Mouse (Mus musculus) forebrain, postnatal 0 days (tissue): Measurements from ENCODE around the gene Hoxa9. TPM values are rescaled to one million over a fixed set of nuclear protein-coding genes. Genes with fewer than 3 reads are reported as not detected.

Source experiments
- ATAC-seq: fragments of 200-750 bp; cut with Nextera tagmentation; 2 replicates; pipeline ENCODE4 v1.8.0; 2017; ENCODE audit warnings: mild to moderate bottlenecking, moderate library complexity
- DNase-seq: peaks from one replicate; pipeline ENCODE4 v3.0.0-alpha.2; 2015
- H3K27ac ChIP-seq: fragments of 300-500 bp; sonication (generic); 2 replicates; pipeline ENCODE4 v1.5.1; 2014; ENCODE audit warnings: low read depth, mild to moderate bottlenecking, antibody characterized with exemption, low read length, moderate library complexity, mixed read lengths
- H3K27me3 ChIP-seq: fragments of 300-500 bp; sonication (generic); 2 replicates; pipeline ENCODE4 v1.6.1; 2014; ENCODE audit warnings: mild to moderate bottlenecking, low read length, mixed read lengths; ENCODE audit not compliant: insufficient read depth
- H3K36me3 ChIP-seq: fragments of 300-500 bp; sonication (generic); 2 replicates; pipeline ENCODE4 v1.6.1; 2014; ENCODE audit warnings: mild to moderate bottlenecking, moderate library complexity; ENCODE audit not compliant: insufficient read depth
- H3K4me1 ChIP-seq: fragments of 300-500 bp; sonication (generic); 2 replicates; pipeline ENCODE4 v1.6.1; 2014; ENCODE audit warnings: antibody characterized with exemption; ENCODE audit not compliant: insufficient read depth
- H3K4me2 ChIP-seq: fragments of 300-500 bp; sonication (generic); 2 replicates; pipeline ENCODE4 v1.6.1; 2014; ENCODE audit warnings: low read depth, mild to moderate bottlenecking, moderate library complexity
- H3K4me3 ChIP-seq: fragments of 300-500 bp; sonication (generic); 2 replicates; pipeline ENCODE4 v1.5.1; 2014; ENCODE audit warnings: low read depth, low read length, mixed read lengths
- H3K9ac ChIP-seq: fragments of 300-500 bp; sonication (generic); 2 replicates; pipeline ENCODE4 v1.6.1; 2014; ENCODE audit warnings: mild to moderate bottlenecking
- H3K9me3 ChIP-seq: fragments of 300-500 bp; sonication (generic); 2 replicates; pipeline ENCODE4 v1.6.1; 2016; ENCODE audit warnings: low read length
- CTCF ChIP-seq: sonication (generic); IDR thresholded peaks from 2 replicates; pipeline ENCODE4 v1.5.1; 2016; ENCODE audit warnings: antibody characterized with exemption, control low read depth, low read depth
- WGBS: fragments of 180-500 bp; shearing (Covaris S2); extraction: QIAGEN DNeasy Blood & Tissue Kit; methylation state at CpG from one replicate; pipeline ENCODE4 v1.1.7; 2014; 5-methylcytosine and 5-hydroxymethylcytosine counted together
- polyA plus RNA-seq: library from polyadenylated mRNA; unstranded; fragments of >200 nt; fragmentation: Nextera tagmentation; extraction: Ambion mirVana; gene quantifications from 2 replicates; pipeline ENCODE4 v1.2.1, GENCODE M21; 2015
- total RNA-seq: library from RNA; depleted of rRNA; stranded (reverse); fragments of >200 nt; gene quantifications from 2 replicates; pipeline ENCODE4 v1.2.3, GENCODE M21; 2014

Gene Hoxa9
- total and polyA plus RNA-seq, 2 experiments from 2014 or later: not detected

DNA sequence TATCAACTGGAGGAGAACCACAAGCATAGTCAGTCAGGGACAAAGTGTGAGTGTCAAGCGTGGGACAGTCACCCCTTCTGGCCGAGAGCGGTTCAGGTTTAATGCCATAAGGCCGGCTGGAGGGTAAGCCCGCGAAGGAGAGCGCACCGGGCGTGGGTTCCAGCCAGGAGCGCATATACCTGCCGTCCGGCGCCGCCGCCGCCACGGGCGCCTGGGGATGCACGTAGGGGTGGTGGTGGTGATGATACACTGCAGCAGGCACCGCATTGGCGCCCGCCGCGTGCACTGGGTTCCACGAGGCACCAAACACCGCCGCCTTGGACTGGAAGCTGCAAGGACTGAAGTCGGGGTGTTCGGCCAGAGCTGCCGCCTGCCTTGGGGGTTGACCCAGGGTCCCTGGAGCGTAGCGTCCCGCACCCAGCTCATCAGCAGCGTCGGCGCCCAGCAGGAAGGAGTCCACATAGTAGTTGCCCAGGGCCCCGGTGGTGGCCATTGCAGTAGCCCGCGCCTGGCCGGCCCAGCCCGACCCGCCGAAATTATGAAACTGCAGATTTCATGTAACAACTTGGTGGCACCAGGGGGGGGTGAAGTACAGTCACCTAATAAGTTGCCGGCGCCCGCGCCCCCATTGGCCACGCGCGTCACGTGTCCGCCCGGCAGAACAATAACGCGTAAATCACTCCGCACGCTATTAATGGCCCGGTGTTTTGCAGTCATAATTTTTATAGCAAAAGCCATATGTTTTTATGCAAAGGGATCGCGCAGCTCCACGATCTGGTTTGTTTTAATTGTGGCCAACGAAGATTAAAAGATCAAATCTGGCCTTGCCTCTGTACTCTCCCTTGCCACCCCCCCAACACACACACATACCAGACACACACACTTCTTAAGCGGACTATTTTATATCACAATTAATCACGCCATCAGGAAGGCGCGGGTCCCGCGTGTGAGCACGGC, 5.0 kb downstream of the Hoxa9 start:
- no peaks in the 10 kb centered on the region for H3K36me3 ChIP-seq
- no peaks in the 10 kb centered on the region for H3K4me1 ChIP-seq
- H3K9me3 ChIP-seq: no peaks in the 10 kb centered on the region
- WGBS: 3% methylated on average over 69 of the region's 69 CpGs
- H3K27ac ChIP-seq: no peak overlapping the region
- H3K4me2 ChIP-seq: no peak overlapping the region
- peaks cover 96% of the 10 kb centered on the region for H3K27me3 ChIP-seq
- TF ChIP-seq CTCF: no peak
- ATAC-seq (no peak), DNase-seq (no peak)
- H3K4me3 ChIP-seq: no peak overlapping the region
- no peak overlapping the region for H3K9ac ChIP-seq

DNA sequence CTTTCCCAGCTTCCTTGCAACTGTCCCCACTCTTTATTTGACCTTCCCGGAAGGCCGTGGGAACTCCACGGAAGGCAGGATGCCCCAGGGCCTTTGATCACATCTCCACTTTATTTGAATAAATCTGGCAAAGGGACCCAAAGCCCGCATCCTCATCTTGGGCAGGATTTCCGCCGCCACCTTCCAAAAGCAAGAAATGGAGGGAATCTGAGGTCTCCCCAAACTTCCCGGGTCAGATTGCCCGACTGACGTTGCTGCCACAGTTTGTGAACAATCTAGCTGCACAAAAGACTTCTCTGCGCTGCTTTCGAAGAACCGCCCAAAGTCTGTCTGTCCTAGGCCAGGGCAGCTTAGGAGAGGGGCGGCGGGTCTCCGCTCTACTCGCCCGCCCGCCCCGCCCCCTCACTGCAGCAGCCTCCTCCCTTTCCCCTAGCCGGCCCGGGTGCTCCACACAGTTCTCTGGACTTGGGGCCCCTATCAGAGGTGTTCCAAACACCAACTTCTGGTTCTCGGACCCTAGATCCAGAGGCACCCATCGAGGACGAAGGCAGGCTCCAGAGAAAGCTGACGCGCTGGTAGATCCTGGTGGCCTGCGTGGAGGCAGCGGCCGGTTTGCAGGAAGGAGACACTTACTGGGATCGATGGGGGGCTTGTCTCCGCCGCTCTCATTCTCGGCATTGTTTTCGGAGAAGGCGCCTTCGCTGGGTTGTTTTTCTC, 5.8 kb downstream of the Hoxa9 start:
- 2% methylated on average over 36 of the region's 36 CpGs for WGBS
- Histone ChIP-seq H3K4me2 (no peak overlapping the region), H3K27ac (no peak overlapping the region), H3K4me3 (no peak overlapping the region), H3K27me3 (peaks cover 96% of the 10 kb centered on the region), H3K36me3 (no peaks in the 10 kb centered on the region), H3K9me3 (no peaks in the 10 kb centered on the region), H3K4me1 (no peaks in the 10 kb centered on the region), H3K9ac (no peak overlapping the region)
- ATAC-seq (no peak), DNase-seq (no peak)
- no peak for TF ChIP-seq CTCF

DNA sequence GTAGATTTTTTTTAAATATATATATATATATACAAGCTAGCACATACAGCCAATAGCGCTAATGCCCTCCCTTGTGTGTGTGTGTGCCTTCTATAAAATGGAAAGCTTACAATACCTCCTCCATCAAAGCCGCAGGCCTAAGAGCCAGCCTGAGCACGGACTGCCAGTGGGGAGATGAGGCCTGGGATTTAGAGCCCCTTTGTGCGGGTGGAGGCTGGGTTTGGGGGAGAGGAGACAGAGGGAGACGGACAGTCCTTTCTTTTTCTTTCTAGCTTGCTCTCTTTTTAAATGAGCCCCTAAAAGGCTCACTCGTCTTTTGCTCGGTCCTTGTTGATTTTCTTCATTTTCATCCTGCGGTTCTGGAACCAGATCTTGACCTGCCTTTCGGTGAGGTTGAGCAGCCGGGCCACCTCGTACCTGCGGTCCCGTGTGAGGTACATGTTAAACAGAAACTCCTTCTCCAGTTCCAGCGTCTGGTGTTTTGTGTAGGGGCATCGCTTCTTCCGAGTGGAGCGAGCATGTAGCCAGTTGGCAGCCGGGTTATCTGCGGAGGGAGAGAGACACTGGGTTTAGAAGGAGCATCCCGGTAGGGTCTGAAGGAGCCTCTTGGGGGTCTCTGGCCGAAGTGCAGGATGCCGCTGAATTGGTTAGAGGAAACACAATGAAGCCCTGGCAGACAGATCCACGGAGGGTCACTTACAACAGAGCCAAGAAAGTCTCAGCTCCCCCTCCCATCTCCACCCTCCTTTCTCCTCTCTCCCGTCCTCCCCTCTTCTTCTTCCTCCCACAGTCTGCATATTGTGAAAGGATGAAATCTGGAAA, 6.7 kb downstream of the Hoxa9 start:
- 3% methylated on average over 24 of the region's 24 CpGs for WGBS
- Histone ChIP-seq H3K9ac (no peak overlapping the region), H3K4me1 (no peaks in the 10 kb centered on the region), H3K27me3 (peaks cover 98% of the 10 kb centered on the region), H3K4me2 (no peak overlapping the region), H3K27ac (no peak overlapping the region), H3K9me3 (no peaks in the 10 kb centered on the region), H3K36me3 (no peaks in the 10 kb centered on the region), H3K4me3 (no peak overlapping the region)
- DNase-seq (no peak), ATAC-seq (no peak)
- TF ChIP-seq CTCF: no peak

DNA sequence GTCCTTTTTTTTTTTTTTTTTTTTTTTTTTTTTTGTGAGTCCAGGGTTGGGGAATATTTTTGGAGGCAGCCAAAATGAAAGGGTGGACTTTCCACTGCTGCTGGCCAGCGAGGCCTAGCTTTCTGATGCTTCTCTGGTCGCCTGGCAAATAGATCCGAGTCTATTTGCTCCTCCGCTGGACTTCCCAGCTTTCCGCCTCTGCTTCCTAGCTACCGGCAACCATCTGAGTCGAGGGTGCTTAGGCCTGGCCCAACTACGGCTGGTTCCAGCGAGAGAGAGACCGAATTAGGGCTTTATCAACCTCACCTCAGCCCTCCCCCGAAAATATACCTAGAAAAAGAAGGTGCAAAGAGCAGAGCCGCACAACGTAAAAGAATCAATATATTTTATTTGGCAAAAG, 8.2 kb downstream of the Hoxa9 start:
- TF ChIP-seq CTCF: no peak
- 15% methylated on average over 13 of the region's 13 CpGs for WGBS
- no peak overlapping the region for H3K4me3 ChIP-seq
- no peak overlapping the region for H3K9ac ChIP-seq
- no peak overlapping the region for H3K4me2 ChIP-seq
- no peaks in the 10 kb centered on the region for H3K36me3 ChIP-seq
- H3K9me3 ChIP-seq: no peaks in the 10 kb centered on the region
- H3K27me3 ChIP-seq: peaks cover 99% of the 10 kb centered on the region
- DNase-seq (no peak), ATAC-seq (no peak)
- no peaks in the 10 kb centered on the region for H3K4me1 ChIP-seq
- no peak overlapping the region for H3K27ac ChIP-seq

DNA sequence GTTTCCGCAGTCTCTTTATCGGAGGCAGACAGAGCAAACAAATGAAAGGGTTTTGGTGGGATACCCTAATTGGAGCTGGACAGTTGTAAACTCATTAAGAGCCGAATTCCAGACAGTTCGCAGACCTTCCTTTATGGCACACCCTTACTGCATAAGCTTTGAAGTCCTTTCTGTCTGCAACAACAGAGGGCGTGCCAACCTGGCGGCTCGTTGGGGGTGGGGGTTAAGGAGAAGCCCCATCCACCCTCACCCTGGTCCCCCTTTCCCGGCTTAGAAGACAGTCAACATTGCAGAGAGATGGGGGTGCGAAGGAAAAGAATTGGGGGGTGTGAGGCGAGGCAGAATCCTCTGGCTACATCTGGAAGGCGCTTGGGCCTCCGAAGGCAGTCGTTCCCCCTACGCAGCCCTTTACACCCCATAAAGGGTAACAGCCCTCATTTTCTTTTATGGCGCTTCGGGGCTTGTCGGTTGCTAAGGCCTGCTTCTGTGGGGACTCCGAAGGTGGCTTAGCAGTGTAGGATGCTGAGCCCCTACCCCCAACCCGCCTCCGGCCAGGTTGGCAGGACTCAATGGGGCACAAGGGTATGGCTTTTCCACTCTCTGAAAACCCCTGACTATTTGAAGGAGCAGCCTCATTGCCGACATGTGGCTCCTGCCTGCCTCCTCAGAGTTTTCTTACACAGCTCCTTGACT, 8.8 kb downstream of the Hoxa9 start:
- Histone ChIP-seq H3K4me3 (peak overlapping the region; percentile 50), H3K9me3 (no peaks in the 10 kb centered on the region), H3K27me3 (peaks cover 99% of the 10 kb centered on the region), H3K4me2 (peak overlapping the region; percentile 88), H3K27ac (no peak overlapping the region), H3K9ac (no peak overlapping the region), H3K4me1 (peaks cover 3% of the 10 kb centered on the region; the same call in 1 of the 2 replicates), H3K36me3 (no peaks in the 10 kb centered on the region)
- TF ChIP-seq CTCF: no peak
- DNase-seq (no peak), ATAC-seq (no peak)
- WGBS: 10% methylated on average over 21 of the region's 21 CpGs

DNA sequence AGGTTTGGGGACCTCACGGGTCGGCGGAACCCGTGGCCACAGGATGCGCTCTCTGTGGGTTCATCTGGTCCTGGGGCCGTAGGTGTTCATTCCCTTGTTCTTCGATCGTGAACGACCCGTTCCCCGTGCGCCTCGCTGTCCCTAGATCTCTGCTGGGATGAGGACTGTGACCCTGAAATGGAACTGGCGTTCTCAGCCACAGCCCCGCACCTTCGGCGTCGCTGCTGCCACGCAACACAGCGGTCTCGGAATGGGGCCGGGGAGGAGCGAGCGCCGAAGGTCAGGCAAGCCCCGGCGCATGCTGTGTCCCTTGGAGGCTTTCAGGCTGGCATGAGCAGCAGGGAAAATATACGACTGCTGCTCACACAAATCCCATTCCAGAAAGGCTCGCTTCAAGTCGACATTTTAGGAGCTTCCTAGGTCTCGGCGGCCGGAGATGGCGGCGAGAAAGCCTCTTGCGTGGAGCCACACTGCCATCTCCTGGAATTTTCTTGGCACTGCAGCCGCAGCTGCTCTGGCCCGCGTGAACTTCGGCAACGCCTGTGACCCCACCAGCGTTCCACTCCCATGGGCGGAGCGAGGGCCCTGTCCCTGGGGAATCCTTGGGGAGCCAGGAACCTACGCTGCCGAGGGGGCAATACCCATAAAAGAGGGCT, 9.4 kb downstream of the Hoxa9 start, which contains the start of gene Hoxa7:
TSS of gene Hoxa7 (minus strand) at position 518 of the 656 bp plus-strand sequence.
- Histone ChIP-seq H3K4me2 (peak within 1 kb of the TSS; percentile 88), H3K9me3 (no peaks in the 10 kb centered on the region), H3K9ac (peak within 1 kb of the TSS; percentile 62), H3K4me1 (peaks cover 4% of the 10 kb centered on the region; the same call in 1 of the 2 replicates), H3K4me3 (peak within 1 kb of the TSS; percentile 50), H3K27ac (no peak within 1 kb of the TSS), H3K27me3 (peaks cover 99% of the 10 kb centered on the region), H3K36me3 (no peaks in the 10 kb centered on the region)
- 2% methylated on average over 46 of the region's 46 CpGs for WGBS
- ATAC-seq: peak; percentile 79
- DNase-seq: peak; percentile 90
- peak; percentile 99 for TF ChIP-seq CTCF
